Mouse (Mus musculus) gastrocnemius, adult 2 months (tissue): ENCODE measurements around the gene Gm1123. TPM values are rescaled to one million over a fixed set of nuclear protein-coding genes. Genes with fewer than 3 reads are reported as not detected.

ENCODE experiments used
- DNase-seq: peaks from one replicate; pipeline ENCODE4 v3.0.0; 2022
- H3K27ac ChIP-seq: fragments of 200-600 bp; 2 replicates; pipeline ENCODE4 v1.8.1; 2022; ENCODE audit warnings: mild to moderate bottlenecking
- H3K4me3 ChIP-seq: fragments of 200-600 bp; 2 replicates; pipeline ENCODE4 v1.8.1; 2022; ENCODE audit warnings: mild to moderate bottlenecking, moderate library complexity
- CTCF ChIP-seq: fragments of 200-600 bp; IDR thresholded peaks from 2 replicates; pipeline ENCODE4 v1.8.1; 2022; ENCODE audit warnings: antibody characterized with exemption, mild to moderate bottlenecking, moderate library complexity
- intact Hi-C: fragments of 180-260 bp; cut with DNase I; formaldehyde crosslinking; loops from one replicate; pipeline ENCODE4 v1.15.1; 2025
- total RNA-seq, 2 experiments: library from RNA; stranded (reverse); gene quantifications; 2 replicates each; pipeline ENCODE4 v1.2.3; 2021

Gene Gm1123
- total RNA-seq, 2 experiments from 2014 or later: not detected

DNA sequence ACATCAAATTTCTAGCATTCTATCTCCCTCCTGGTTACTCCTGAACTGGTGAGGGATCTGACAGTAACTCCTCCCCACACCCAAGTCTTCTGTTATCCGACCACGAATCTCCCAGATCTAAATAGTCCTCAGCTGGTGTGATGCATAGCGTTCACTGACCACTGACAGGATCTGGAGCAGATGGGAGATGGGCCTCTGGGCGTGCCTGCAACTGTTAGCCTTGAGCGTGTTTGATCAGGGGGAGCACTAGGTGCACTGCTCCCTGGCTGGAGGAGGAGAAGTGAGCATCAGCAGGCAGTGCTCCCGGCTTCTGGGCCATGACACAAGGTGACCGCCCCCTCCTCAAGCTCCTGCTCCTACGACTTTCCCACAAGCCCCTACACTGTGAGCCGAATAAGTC lies 6.5 kb upstream of the Gm1123 start:
- H3K27ac ChIP-seq: no peak overlapping the region
- TF ChIP-seq CTCF: no peak
- intact Hi-C loops: no loop called here
- H3K4me3 ChIP-seq: no peak overlapping the region
- DNase-seq: no peak

- no peak overlapping the region for H3K4me3 ChIP-seq
- intact Hi-C loops: no loop called here
- DNase-seq: no peak
- H3K27ac ChIP-seq: no peak overlapping the region
- TF ChIP-seq CTCF: no peak
Measured at GRCm38 (mm10) chr9:99034111-99034510, 1.4 kb downstream of the Gm1123 start.

- Histone ChIP-seq H3K4me3 (no peak overlapping the region), H3K27ac (no peak overlapping the region)
- DNase-seq: no peak
- intact Hi-C loops: no loop called here
- TF ChIP-seq CTCF: no peak
Measured at GRCm38 (mm10) chr9:99032031-99032430, 3.5 kb downstream of the Gm1123 start.

GRCm38 (mm10) chr9:99021751-99022150 lies 13.8 kb downstream of the Gm1123 start:
- H3K4me3 ChIP-seq: no peak overlapping the region
- H3K27ac ChIP-seq: no peak overlapping the region
- DNase-seq: no peak
- TF ChIP-seq CTCF: no peak
- intact Hi-C loops: no loop called here

DNA sequence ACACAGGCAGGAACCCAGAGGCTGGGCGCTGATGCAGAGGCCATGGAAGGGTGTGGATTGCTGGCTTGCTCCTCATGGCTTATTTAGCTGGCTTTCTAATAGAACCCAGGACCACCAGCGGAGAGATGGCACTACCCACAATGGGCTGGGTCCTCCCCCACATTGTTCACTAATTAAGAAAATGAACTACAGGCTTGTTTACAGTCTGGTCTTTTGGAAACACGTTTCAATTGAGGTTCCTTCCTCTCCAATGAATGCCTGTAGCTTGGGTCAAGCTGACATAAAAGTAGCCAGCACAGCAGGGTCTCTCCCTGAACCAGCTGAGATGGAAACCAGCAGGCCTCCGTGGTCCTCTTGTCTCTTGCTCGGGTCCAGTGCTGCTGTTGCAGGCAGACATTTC lies 14.3 kb downstream of the Gm1123 start:
- no peak for TF ChIP-seq CTCF
- Histone ChIP-seq H3K27ac (no peak overlapping the region), H3K4me3 (no peak overlapping the region)
- no peak for DNase-seq
- intact Hi-C loops: no loop called here

GRCm38 (mm10) chr9:99017679-99018078 lies 17.8 kb downstream of the Gm1123 start:
- no peak for DNase-seq
- intact Hi-C loops: no loop called here
- TF ChIP-seq CTCF: no peak
- Histone ChIP-seq H3K4me3 (no peak overlapping the region), H3K27ac (no peak overlapping the region)

- Histone ChIP-seq H3K4me3 (no peak overlapping the region), H3K27ac (no peak overlapping the region)
- TF ChIP-seq CTCF: no peak
- intact Hi-C loops: no loop called here
- DNase-seq: no peak
Measured at GRCm38 (mm10) chr9:99016759-99017158, 18.8 kb downstream of the Gm1123 start.

- H3K27ac ChIP-seq: no peak overlapping the region
- intact Hi-C loops: no loop called here
- DNase-seq: no peak
- no peak overlapping the region for H3K4me3 ChIP-seq
- TF ChIP-seq CTCF: no peak
Measured at GRCm38 (mm10) chr9:99016301-99016700, 19.2 kb downstream of the Gm1123 start.

DNA sequence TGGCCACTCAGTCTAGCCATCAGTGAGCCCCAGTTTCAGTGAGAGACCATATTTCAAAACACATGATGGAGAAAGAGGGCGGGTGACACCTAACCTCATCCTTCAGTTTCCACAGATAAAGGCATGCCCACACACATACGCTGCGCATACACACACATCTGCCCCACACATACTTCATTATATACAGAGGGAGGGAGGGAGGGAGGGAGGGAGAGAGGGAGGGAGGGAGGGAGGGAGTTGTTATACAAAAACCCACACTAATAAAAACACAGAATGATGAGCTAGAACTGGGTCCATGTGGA lies 25.7 kb downstream of the Gm1123 start:
- Histone ChIP-seq H3K27ac (no peak overlapping the region), H3K4me3 (0 out of 2 replicates have a peak overlapping the region, but pooled peaks have one; percentile 32)
- intact Hi-C loops: no loop called here
- no peak for TF ChIP-seq CTCF
- DNase-seq: no peak

DNA sequence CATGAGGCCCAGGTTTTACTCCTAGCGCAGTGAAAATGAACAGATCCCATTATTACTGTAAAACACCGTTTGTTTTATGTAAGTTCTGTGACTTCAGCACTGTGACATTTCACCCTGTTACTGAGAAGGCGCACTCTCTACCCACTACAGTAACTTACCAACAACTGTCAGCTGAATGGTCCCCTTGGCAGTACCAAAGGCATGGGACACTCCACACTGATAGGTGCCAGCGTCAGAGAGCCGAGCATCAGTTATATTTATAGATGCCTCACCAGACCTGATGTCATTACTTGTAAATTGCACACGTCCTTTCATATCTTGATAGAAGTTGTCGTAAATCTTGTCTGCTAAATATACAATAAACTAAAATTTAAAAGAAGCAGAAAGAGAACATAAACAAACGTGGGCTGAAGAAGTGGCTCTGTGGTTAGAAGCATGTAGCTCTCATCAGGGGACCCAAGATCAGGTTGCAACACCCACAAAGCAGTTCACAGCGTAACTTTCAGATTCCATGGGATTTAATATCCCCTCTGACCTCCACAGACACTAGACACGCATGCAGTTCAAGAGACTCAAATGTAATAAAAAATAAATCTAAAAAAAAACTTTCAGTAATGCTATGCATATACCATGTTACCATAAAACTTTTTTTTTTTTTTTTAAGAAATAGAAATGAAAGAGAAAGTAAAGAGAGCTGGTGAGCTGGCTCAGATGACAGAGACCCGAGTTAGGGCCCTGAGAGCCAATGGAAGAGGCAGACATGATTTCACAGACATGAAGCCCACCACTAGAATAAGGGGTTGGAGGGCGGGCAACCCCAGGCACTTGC lies 26.2 kb downstream of the Gm1123 start:
- intact Hi-C loops: no loop called here
- Histone ChIP-seq H3K27ac (no peak overlapping the region), H3K4me3 (peak overlapping the region; percentile 32)
- no peak for DNase-seq
- no peak for TF ChIP-seq CTCF

DNA sequence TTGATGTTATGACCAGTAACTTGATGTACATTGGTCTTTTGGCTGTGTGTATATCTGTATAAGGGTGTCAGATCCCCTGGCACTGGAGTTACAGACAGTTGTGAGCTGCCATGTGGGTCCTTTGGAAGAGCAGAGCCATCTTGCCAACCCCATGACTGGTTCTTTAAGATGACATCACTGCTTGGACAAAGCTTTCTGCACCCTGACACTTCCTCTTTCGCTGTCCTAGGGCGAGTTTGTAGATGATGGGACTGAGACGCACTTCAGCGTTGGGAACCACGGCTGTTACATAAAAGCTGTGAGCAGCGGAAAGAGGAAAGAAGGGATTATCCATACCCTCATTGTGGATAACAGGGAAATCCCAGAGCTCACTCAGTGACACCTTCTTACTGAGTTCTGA lies 34.2 kb downstream of the Gm1123 start:
- no peak for TF ChIP-seq CTCF

GRCm38 (mm10) chr9:98999881-99000339 lies 35.6 kb downstream of the Gm1123 start:
- no peak for TF ChIP-seq CTCF
- H3K4me3 ChIP-seq: no peak overlapping the region
- intact Hi-C loops: no loop called here
- DNase-seq: no peak
- H3K27ac ChIP-seq: no peak overlapping the region

More for the DNA sequence above, 34.2 kb downstream of the Gm1123 start:
- H3K27ac ChIP-seq: no peak overlapping the region
- no peak overlapping the region for H3K4me3 ChIP-seq
- DNase-seq: no peak
- intact Hi-C loops: no loop called here

DNA sequence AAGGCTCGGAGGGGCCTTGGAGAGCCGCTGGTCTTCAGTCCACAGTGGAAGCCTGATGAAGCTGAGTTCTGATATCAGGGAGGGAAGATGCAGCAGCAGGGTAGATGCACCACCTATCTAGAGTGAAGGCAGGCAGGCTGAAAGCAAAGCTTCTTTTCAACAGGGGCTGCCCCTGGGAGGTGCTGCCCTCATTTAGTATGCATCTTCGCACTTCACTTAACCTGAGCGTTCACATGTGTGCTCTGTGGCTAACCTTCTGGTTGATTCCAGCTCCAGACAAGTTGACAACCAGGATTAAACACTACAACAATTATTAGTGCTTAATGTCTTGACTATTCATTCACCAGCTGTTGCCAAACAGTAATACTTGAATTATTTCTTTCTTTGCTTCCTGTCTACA lies 41.4 kb downstream of the Gm1123 start:
- TF ChIP-seq CTCF: no peak
- Histone ChIP-seq H3K4me3 (no peak overlapping the region), H3K27ac (no peak overlapping the region)
- no peak for DNase-seq
- intact Hi-C loops: no loop called here

GRCm38 (mm10) chr9:98987131-98987530 lies 48.4 kb downstream of the Gm1123 start:
- H3K4me3 ChIP-seq: peak overlapping the region; percentile 85
- DNase-seq: no peak
- TF ChIP-seq CTCF: no peak
- no peak overlapping the region for H3K27ac ChIP-seq
- intact Hi-C loops: loop anchor here (10.0 kb wide), 1 partner anchor 388 kb away; no protein-coding TSS in a partner anchor
